ENCODE assay signal across 8 mouse cellular contexts in genomic region chr13:76056896-76057266, GRCm38 (mm10). TPM values are rescaled to one million over a fixed set of nuclear protein-coding genes. Genes with fewer than 3 reads are reported as not detected.
DNase-seq lines count a peak whose midpoint lies in the region; ATAC-seq and TF ChIP-seq lines count a peak whose summit lies in the region.

Gene Gpr150, minus strand, starts transcription at chr13:76056996.

- TF ChIP-seq CTCF in heart, adult 2 months (IDR thresholded peaks at IDR 0.05) = no peak
- TF ChIP-seq CTCF in thymus, adult 2 months (IDR thresholded peaks at IDR 0.05; ENCODE audit: borderline replicate concordance, control insufficient read depth, extremely low read depth, insufficient read depth, low read length, poor library complexity) = no peak
- TF ChIP-seq CTCF in liver, embryonic 14.5 days (IDR thresholded peaks at IDR 0.05; ENCODE audit: low read depth) = no peak

- intact Hi-C loops in heart, adult 2 months (cut with DNase I) = loop anchor here (2.0 to 5.0 kb wide), 3 partner anchors 32 to 115 kb away; partner anchors contain the start of gene Rhobtb3

- peak within 1 kb of the TSS; percentile 8 for H3K9ac ChIP-seq in heart, adult 2 months (ENCODE audit: low read depth, low read length)
- H3K9ac ChIP-seq in liver, embryonic 14.5 days (replicated peaks) = peak within 1 kb of the TSS; percentile 73

- peaks cover 3% of the 10 kb centered on the region; the same call in 1 of the 2 replicates for H3K27me3 ChIP-seq in heart, adult 2 months (ENCODE audit: control insufficient read depth, insufficient read depth, low read length)
- H3K27me3 ChIP-seq in thymus, adult 2 months (ENCODE audit: control insufficient read depth, insufficient read depth, low read length) = peaks cover 3% of the 10 kb centered on the region; the same call in 1 of the 2 replicates
- H3K27me3 ChIP-seq in liver, embryonic 14.5 days (ENCODE audit: control insufficient read depth, insufficient read depth, low read length) = peaks cover 9% of the 10 kb centered on the region

- H3K9me3 ChIP-seq in liver, embryonic 14.5 days (ENCODE audit: control insufficient read depth, low read length) = no peaks in the 10 kb centered on the region

- no peak for TF ChIP-seq POLR2A in heart, adult 2 months (IDR thresholded peaks at IDR 0.05; ENCODE audit: insufficient read depth, low read depth, low read length)
- no peak for TF ChIP-seq POLR2A in thymus, adult 2 months (IDR thresholded peaks at IDR 0.05; ENCODE audit: control insufficient read depth, extremely low read depth, insufficient read depth, low read length, poor library complexity)

- ATAC-seq in liver, embryonic 14.5 days (ENCODE audit: insufficient read depth) = no peak

- no peak within 1 kb of the TSS for H3K27ac ChIP-seq in heart, adult 2 months
- no peak within 1 kb of the TSS for H3K27ac ChIP-seq in thymus, adult 2 months (ENCODE audit: control insufficient read depth, insufficient read depth, low read length)
- H3K27ac ChIP-seq in liver, embryonic 14.5 days = peak within 1 kb of the TSS; percentile 46

- no peaks in the 10 kb centered on the region for H3K36me3 ChIP-seq in heart, adult 2 months (ENCODE audit: control insufficient read depth, insufficient read depth, low read length)
- H3K36me3 ChIP-seq in thymus, adult 2 months (ENCODE audit: control insufficient read depth, insufficient read depth, low read length) = no peaks in the 10 kb centered on the region
- no peaks in the 10 kb centered on the region for H3K36me3 ChIP-seq in liver, embryonic 14.5 days (replicated peaks; ENCODE audit: control insufficient read depth, insufficient read depth, low read depth)

- 20% methylated on average over 10 of the region's 10 CpGs for WGBS in heart, adult 2 months
- WGBS in thymus, adult 2 months = 42% methylated on average over 10 of the region's 10 CpGs
- WGBS in liver, embryonic 14.5 days (ENCODE audit: insufficient replicate concordance) = 35% methylated on average over 10 of the region's 10 CpGs

- H3K4me2 ChIP-seq in liver, embryonic 14.5 days (ENCODE audit: low read depth) = peak within 1 kb of the TSS; percentile 94

- peak within 1 kb of the TSS; percentile 54 for H3K4me3 ChIP-seq in heart, adult 2 months
- peak within 1 kb of the TSS; percentile 4 for H3K4me3 ChIP-seq in thymus, adult 2 months (ENCODE audit: control insufficient read depth, insufficient read depth, low read length)
- peak within 1 kb of the TSS; percentile 69 to 75 for H3K4me3 ChIP-seq in liver, embryonic 14.5 days (ENCODE audit: insufficient read depth in 1 of 2, low read depth in 2 of 2, low read length in 2 of 2)

- peaks cover 3% of the 10 kb centered on the region for H3K4me1 ChIP-seq in heart, adult 2 months (ENCODE audit: control insufficient read depth, insufficient read depth, low read length)
- H3K4me1 ChIP-seq in thymus, adult 2 months (replicated peaks; ENCODE audit: control insufficient read depth, insufficient read depth, low read length) = peaks cover 9% of the 10 kb centered on the region; the same call in 1 of the 2 replicates
- H3K4me1 ChIP-seq in liver, embryonic 14.5 days (replicated peaks; ENCODE audit: control insufficient read depth in 2 of 2, insufficient read depth in 2 of 2, low read length in 1 of 2) = peaks cover 13% of the 10 kb centered on the region in 2 experiments

- DNase-seq in heart, adult 2 months = no peak
- no peak for DNase-seq in heart, adult 9 months (ENCODE audit: low spot score in 2 of 2)
- no peak for DNase-seq in thymus, adult 2 months
- DNase-seq in thymus, postnatal 14 days = no peak
- DNase-seq in liver, embryonic 14.5 days (ENCODE audit: low read depth in 3 of 3, low spot score in 3 of 3) = no peak
- no peak for DNase-seq in urinary bladder, postnatal 14 days (ENCODE audit: low spot score)
- no peak for DNase-seq in urinary bladder, adult 18-20 months (ENCODE audit: low spot score in 2 of 2)
- no peak for DNase-seq in thymus, adult 18-20 months

- H3K79me2 ChIP-seq in heart, adult 2 months (replicated peaks; ENCODE audit: control insufficient read depth, insufficient read depth, low read length) = no peaks in the 10 kb centered on the region

- no peak for TF ChIP-seq EP300 in heart, adult 2 months (IDR thresholded peaks at IDR 0.05; ENCODE audit: insufficient read depth, low read depth, low read length)
- no peak for TF ChIP-seq EP300 in liver, embryonic 14.5 days (IDR thresholded peaks at IDR 0.05; ENCODE audit: low read depth)

RNA-seq across cellular contexts. Expression of gene Gpr150, which starts in this region (rescaled TPM):
- not detected for total RNA-seq in heart, adult 2 months (2021)
- not detected in 2 replicates for polyA plus RNA-seq in heart, adult 2 months (2012; rRNA removed)
- polyA plus RNA-seq in thymus, adult 2 months (2012; rRNA removed) = 0.18 and 0.36 TPM in 2 replicates
- polyA plus RNA-seq in liver, embryonic 14.5 days (2012; rRNA removed) = 1.7 TPM in 2 replicates
- 2.0 and 2.3 TPM in 2 replicates for polyA plus RNA-seq in liver, embryonic 14.5 days (2014; fragmentation: Nextera tagmentation; extraction: Ambion mirVana)

Comparison
In these comparisons a context has a peak if more than half of its experiments do, and no peak if none do; other contexts are left out.
1. H3K4me3 ChIP-seq: peak in every context shown above with its lines; median percentile 72 in liver, embryonic 14.5 days; 54 in heart, adult 2 months; 4 in thymus, adult 2 months.